Mouse (Mus musculus) stomach, embryonic 16.5 days (tissue): ENCODE data around the gene Arhgdig. TPM values are rescaled to one million over a fixed set of nuclear protein-coding genes. Genes with fewer than 3 reads are reported as not detected.

Source experiments
- ATAC-seq: fragments of 200-750 bp; cut with Nextera tagmentation; 2 replicates; pipeline ENCODE4 v1.8.0; 2017; ENCODE audit warnings: moderate number of reproducible peaks, moderate TSS enrichment; ENCODE audit not compliant: insufficient read depth, low FRiP score
- H3K27ac ChIP-seq: fragments of 300-500 bp; sonication (generic); 2 replicates; pipeline ENCODE4 v1.5.1; 2014; ENCODE audit warnings: low read length
- H3K27me3 ChIP-seq: fragments of 300-500 bp; sonication (generic); 2 replicates; pipeline ENCODE4 v1.6.1; 2014; ENCODE audit warnings: low read length, control low read depth, mixed read lengths; ENCODE audit not compliant: control insufficient read depth, insufficient read depth
- H3K36me3 ChIP-seq: fragments of 300-500 bp; sonication (generic); 2 replicates; pipeline ENCODE4 v1.6.1; 2014; ENCODE audit warnings: low read length; ENCODE audit not compliant: control insufficient read depth, insufficient read depth
- H3K4me1 ChIP-seq: fragments of 300-500 bp; sonication (generic); 2 replicates; pipeline ENCODE4 v1.6.1; 2014; ENCODE audit warnings: low read length, control low read depth, mixed read lengths; ENCODE audit not compliant: control insufficient read depth, insufficient read depth
- H3K4me2 ChIP-seq: fragments of 300-500 bp; sonication (generic); 2 replicates; pipeline ENCODE4 v1.6.1; 2014; ENCODE audit warnings: low read depth, low read length, mixed read lengths
- H3K4me3 ChIP-seq: fragments of 300-500 bp; sonication (generic); replicated peaks from 2 replicates; pipeline ENCODE4 v1.5.1; 2014; ENCODE audit warnings: mild to moderate bottlenecking, low read length
- H3K9ac ChIP-seq: fragments of 300-500 bp; sonication (generic); 2 replicates; pipeline ENCODE4 v1.6.1; 2014; ENCODE audit warnings: low read length
- H3K9me3 ChIP-seq: fragments of 300-500 bp; sonication (generic); replicated peaks from 2 replicates; pipeline ENCODE4 v1.6.1; 2016; ENCODE audit warnings: low read length, control low read depth; ENCODE audit not compliant: control insufficient read depth
- WGBS: fragments of 180-500 bp; shearing (Covaris S2); extraction: QIAGEN DNeasy Blood & Tissue Kit; methylation state at CpG from one replicate; pipeline ENCODE4 v1.1.7; 2014; 5-methylcytosine and 5-hydroxymethylcytosine counted together
- polyA plus RNA-seq: library from polyadenylated mRNA; unstranded; fragments of >200 nt; fragmentation: Nextera tagmentation; extraction: Ambion mirVana; gene quantifications from 2 replicates; pipeline ENCODE4 v1.2.1, GENCODE M21; 2015

Gene Arhgdig
- polyA plus RNA-seq, 1 experiment from 2014 or later = 25.9 TPM

DNA sequence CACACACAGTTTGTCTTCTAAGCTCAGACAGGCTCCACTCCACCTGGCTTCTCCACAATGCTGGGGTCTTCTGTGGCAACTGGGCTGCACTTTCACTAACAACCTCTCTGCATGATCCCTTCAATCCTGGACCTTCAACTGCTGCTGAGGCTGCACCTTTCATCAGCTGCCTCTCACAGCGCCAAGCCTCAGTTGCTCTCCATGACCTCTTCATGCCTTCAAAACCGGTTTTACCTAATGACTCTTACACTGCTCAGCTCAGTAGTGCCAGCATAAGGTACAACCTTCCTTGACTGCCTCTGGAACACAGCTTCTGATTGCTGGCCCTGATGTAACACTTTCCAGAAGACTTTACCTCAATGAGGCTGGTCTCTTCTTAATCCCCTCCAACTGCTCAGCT, 13.9 kb upstream of the Arhgdig start:
- WGBS = 59% methylated on average over 2 of the region's 2 CpGs

DNA sequence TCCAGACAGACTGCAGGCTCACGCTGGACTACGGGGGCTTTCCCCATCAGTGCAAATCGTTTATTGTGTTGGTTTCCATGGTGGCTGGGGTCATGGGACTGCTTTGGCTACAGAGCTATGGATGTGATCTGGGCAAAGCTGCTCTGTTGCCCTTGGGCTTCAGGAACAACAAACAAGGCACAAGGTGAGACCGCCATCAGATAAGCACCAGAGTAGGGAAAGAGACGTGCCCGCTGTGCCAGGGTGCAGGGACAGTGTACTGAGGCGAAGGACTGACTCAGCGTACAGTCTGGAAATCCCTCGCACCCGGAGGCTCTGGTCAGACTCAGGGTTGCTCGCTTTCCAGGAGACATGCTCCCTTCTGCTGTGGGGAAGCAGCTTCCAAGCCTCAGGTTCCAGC, 5.1 kb upstream of the Arhgdig start:
- ATAC-seq = peak; percentile 88
- 79% methylated on average over 11 of the region's 11 CpGs for WGBS
- Histone ChIP-seq H3K9me3 (no peaks in the 10 kb centered on the region), H3K4me3 (no peak overlapping the region), H3K9ac (no peak overlapping the region; the same call in 1 of the 2 replicates), H3K27me3 (no peaks in the 10 kb centered on the region), H3K4me1 (no peaks in the 10 kb centered on the region), H3K36me3 (no peaks in the 10 kb centered on the region), H3K27ac (peak overlapping the region; percentile 69; the same call in 1 of the 2 replicates), H3K4me2 (no peak overlapping the region)

More for the DNA sequence above, 13.9 kb upstream of the Arhgdig start:
- H3K4me3 ChIP-seq = no peak overlapping the region
- H3K36me3 ChIP-seq = no peaks in the 10 kb centered on the region
- peak overlapping the region; percentile 56; the same call in 1 of the 2 replicates for H3K27ac ChIP-seq
- H3K9me3 ChIP-seq = no peaks in the 10 kb centered on the region
- H3K4me1 ChIP-seq = no peaks in the 10 kb centered on the region
- H3K9ac ChIP-seq = no peak overlapping the region
- H3K27me3 ChIP-seq = no peaks in the 10 kb centered on the region
- no peak overlapping the region for H3K4me2 ChIP-seq
- ATAC-seq = no peak

DNA sequence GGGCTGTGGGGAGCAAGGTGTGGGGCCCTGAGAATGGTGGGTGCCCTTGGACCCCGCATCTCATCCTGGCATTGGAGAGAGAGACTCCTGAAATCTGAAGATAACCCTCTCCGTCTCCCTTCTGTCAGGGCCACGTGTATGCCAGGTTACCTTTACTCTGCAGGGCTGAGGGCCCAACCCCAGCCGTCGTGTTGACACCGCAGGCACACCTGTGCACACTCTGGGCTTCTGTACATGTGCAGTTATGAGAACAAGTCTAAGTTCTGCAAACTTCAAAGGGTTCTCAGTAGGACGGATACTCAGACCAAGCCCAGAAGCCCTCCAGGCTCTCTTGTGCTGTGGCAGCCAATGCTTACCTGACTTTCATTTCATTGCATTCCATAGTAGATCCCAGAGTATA, 4.7 kb upstream of the Arhgdig start:
- ATAC-seq = peak; percentile 44

DNA sequence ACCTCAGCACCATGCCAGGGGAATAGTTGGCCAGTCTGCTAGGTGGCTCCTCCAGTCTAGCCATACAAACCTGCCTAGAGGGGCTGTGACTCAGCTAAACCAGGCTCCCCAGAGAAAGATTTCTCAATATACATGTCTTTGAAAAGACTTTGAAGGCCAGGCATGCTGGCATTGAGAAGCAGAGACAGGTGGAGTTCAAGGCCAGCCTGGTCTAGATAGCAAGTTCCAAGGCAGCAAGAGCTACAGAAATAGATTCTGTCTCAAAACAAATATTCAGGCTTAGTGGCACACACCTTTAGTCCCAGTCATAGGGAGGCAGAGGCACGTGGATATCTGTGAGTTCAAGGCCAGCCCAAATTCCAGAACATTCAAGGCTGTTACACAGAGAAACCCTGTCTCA, 1.2 kb downstream of the Arhgdig start:
- Histone ChIP-seq H3K9ac (no peak overlapping the region), H3K36me3 (no peaks in the 10 kb centered on the region), H3K4me3 (no peak overlapping the region), H3K4me2 (no peak overlapping the region), H3K27ac (no peak overlapping the region), H3K9me3 (no peaks in the 10 kb centered on the region), H3K27me3 (peaks cover 11% of the 10 kb centered on the region), H3K4me1 (peaks cover 13% of the 10 kb centered on the region)
- WGBS = 45% methylated on average over 1 of the region's 1 CpGs
- no peak for ATAC-seq

More for the DNA sequence above, 4.7 kb upstream of the Arhgdig start:
- Histone ChIP-seq H3K4me3 (no peak overlapping the region), H3K9ac (no peak overlapping the region), H3K4me2 (no peak overlapping the region), H3K4me1 (no peaks in the 10 kb centered on the region), H3K36me3 (no peaks in the 10 kb centered on the region), H3K27me3 (no peaks in the 10 kb centered on the region), H3K27ac (peak overlapping the region; percentile 46; the same call in 1 of the 2 replicates), H3K9me3 (no peaks in the 10 kb centered on the region)
- 76% methylated on average over 7 of the region's 7 CpGs for WGBS

DNA sequence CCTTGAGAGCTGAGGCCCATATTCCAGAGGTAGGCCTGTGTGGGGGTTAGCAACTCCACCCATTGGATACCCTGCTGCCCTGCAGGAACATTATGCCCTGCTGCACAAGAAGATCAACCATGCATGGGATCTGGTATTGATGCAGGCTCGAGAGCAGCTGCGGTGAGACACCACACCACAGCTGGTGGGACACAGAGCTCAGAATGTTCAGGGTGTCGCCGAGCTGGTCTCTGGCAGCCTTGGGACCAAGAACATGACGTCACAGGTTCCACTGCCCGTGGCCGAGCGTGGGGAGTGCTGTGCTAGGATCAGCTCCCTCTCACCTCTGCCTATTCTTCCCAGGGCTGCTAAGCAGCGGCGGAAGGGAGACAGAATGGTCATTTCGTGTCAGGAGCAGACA, 2.8 kb downstream of the Arhgdig start:
- peaks cover 15% of the 10 kb centered on the region for H3K4me1 ChIP-seq
- H3K27me3 ChIP-seq = peaks cover 13% of the 10 kb centered on the region
- WGBS = 38% methylated on average over 11 of the region's 11 CpGs

DNA sequence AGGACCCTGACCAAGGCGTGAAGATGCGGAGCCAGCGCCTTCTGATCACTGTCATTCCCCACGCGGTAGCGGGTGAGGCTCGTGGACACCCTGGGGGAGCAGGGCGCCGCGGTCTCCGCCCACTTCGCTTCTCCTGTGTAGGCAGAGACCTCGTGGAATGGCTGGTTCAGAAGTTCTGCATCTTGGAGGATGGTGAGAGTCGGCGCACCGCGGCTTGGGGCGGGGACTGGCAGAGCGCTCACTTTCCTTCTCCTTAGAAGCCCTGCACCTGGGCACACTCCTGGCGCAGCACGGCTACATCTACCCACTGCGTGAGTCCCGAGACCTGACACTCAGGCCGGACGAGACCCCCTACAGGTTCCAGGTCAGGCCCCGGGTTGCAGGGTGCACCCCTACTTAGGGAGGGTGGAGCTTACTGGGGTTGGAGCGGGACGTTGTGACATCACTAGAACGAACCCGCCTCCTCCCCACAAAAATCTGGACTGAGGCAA, 4.2 kb downstream of the Arhgdig start:
- Histone ChIP-seq H3K9ac (peak overlapping the region; percentile 66), H3K27me3 (peaks cover 13% of the 10 kb centered on the region), H3K9me3 (no peaks in the 10 kb centered on the region), H3K4me2 (peak overlapping the region; percentile 94), H3K27ac (no peak overlapping the region), H3K4me3 (peak overlapping the region; percentile 59), H3K36me3 (no peaks in the 10 kb centered on the region), H3K4me1 (peaks cover 15% of the 10 kb centered on the region)
- ATAC-seq = peak; percentile 37; the same call in 1 of the 2 replicates
- WGBS = 1% methylated on average over 30 of the region's 30 CpGs

More for the DNA sequence above, 2.8 kb downstream of the Arhgdig start:
- no peak overlapping the region; the same call in 1 of the 2 replicates for H3K9ac ChIP-seq
- no peaks in the 10 kb centered on the region for H3K36me3 ChIP-seq
- H3K27ac ChIP-seq = no peak overlapping the region
- no peak overlapping the region for H3K4me2 ChIP-seq
- H3K9me3 ChIP-seq = no peaks in the 10 kb centered on the region
- H3K4me3 ChIP-seq = no peak overlapping the region
- ATAC-seq = no peak

DNA sequence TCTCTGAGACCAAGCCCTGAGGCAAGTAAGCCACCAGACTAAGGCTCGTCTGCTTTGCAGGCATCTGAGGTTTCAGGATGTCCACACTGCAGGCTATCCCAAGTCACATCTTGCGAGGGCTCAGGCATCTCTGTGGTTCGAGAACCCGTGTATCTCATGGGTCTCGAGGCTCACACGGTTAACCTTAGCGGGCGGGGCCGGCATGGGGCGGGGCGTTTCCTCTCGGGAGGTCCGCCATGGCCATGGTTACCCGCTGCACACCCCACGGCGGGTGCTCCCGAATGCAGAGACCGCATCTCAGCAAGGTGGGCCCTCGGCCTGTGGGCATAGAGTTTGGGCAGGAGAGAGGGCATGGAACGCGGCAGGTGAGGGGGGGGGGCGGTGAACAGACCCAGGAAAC, 4.8 kb downstream of the Arhgdig start, which contains the start of gene Rgs11:
Gene Rgs11, plus strand, starts transcription at position 215 of the 400 bp plus-strand sequence.
- H3K27me3 ChIP-seq = peaks cover 13% of the 10 kb centered on the region
- no peaks in the 10 kb centered on the region for H3K9me3 ChIP-seq
- H3K9ac ChIP-seq = peak within 1 kb of the TSS; percentile 66
- H3K4me3 ChIP-seq = peak within 1 kb of the TSS; percentile 59
- 0 out of 2 replicates have a peak within 1 kb of the TSS, but pooled peaks have one; percentile 11 for H3K27ac ChIP-seq
- no peak for ATAC-seq
- peaks cover 15% of the 10 kb centered on the region for H3K4me1 ChIP-seq
- H3K4me2 ChIP-seq = peak within 1 kb of the TSS; percentile 94
- WGBS = 2% methylated on average over 22 of the region's 22 CpGs
- H3K36me3 ChIP-seq = peaks cover 4% of the 10 kb centered on the region; the same call in 1 of the 2 replicates

DNA sequence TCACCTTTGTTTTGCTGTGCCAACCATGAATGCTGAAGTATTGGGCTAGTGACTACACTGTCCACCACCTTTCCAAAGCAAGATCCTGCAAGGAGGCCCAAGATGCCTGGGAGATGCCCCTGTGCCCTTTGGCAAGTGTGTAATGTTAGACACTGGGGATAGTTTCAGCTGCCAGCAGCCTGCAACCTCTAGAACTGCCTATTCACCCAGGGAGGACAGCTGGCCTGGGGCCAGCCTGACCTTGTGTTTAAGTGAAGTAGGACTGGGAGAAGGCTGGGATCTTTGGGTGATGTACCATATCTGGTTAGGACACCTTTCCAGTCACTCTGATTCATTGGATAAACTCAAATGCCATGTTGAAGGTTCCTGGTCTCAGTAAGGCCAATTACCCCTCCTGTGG, 5.6 kb downstream of the Arhgdig start:
- H3K9me3 ChIP-seq = no peaks in the 10 kb centered on the region
- no peak overlapping the region for H3K27ac ChIP-seq
- no peak overlapping the region for H3K4me3 ChIP-seq
- peaks cover 13% of the 10 kb centered on the region for H3K27me3 ChIP-seq
- H3K9ac ChIP-seq = no peak overlapping the region
- H3K4me2 ChIP-seq = no peak overlapping the region
- H3K36me3 ChIP-seq = peaks cover 12% of the 10 kb centered on the region; the same call in 1 of the 2 replicates
- no peak for ATAC-seq
- H3K4me1 ChIP-seq = peaks cover 15% of the 10 kb centered on the region

DNA sequence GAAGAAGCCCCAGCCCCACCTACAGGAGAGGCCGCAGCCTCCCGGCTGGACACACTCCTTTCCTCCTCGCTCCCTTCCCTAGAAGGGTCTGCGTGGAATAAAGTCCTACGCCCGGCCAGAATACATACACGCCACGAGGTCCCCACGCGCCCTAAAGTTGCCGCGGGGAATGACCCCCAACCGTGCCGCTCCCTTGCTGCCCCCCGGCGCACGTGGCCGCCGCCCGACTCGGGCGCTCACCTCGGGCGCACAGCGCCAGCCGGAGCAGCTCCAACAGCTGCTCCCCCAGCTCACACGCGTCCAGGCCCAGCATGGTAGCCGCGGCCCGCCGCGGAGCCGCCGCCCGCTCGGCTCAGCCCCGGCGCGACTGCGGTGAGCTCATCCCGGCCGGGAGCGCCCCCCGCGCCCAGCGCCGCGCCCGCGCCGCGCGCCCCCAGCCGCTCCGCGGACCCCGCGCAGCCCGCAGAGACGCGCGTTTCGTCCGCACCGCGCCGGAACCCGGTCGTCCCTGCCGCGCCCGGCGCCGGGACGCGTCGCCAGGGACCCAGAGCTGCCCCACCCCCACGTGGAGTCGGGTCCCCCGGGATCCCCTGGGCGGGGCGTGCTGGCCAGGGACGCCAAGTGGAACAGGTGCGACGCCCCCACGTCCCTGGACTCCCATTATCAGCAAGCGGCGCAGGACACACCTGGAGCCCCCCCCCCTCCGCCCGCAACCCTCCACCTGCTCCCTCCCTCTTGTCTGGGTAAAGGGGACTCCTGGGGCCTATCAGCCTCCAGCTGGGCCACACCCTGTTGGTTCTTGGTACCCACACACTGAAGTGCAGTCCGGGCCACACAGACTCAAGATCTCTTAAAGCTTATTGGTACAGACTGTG, 6.5 kb downstream of the Arhgdig start:
- peak overlapping the region; percentile 78 for H3K9ac ChIP-seq
- peak overlapping the region; percentile 60 for H3K27ac ChIP-seq
- H3K4me1 ChIP-seq = peaks cover 15% of the 10 kb centered on the region
- ATAC-seq = peak; percentile 70
- under 1% methylated on average over 84 of the region's 92 CpGs for WGBS
- H3K4me2 ChIP-seq = peak overlapping the region; percentile 87
- H3K4me3 ChIP-seq = peak overlapping the region; percentile 58
- peaks cover 13% of the 10 kb centered on the region for H3K27me3 ChIP-seq
- H3K9me3 ChIP-seq = no peaks in the 10 kb centered on the region
- peaks cover 16% of the 10 kb centered on the region; the same call in 1 of the 2 replicates for H3K36me3 ChIP-seq
